Mouse (Mus musculus): ENCODE results near the gene Tgfbr3. TPM values are rescaled to one million over a fixed set of nuclear protein-coding genes. Genes with fewer than 3 reads are reported as not detected.

Tgfbr3 gene
- total and polyA plus RNA-seq, 2 experiments from 2014 or later: 3.4 to 14.3 TPM

DNA sequence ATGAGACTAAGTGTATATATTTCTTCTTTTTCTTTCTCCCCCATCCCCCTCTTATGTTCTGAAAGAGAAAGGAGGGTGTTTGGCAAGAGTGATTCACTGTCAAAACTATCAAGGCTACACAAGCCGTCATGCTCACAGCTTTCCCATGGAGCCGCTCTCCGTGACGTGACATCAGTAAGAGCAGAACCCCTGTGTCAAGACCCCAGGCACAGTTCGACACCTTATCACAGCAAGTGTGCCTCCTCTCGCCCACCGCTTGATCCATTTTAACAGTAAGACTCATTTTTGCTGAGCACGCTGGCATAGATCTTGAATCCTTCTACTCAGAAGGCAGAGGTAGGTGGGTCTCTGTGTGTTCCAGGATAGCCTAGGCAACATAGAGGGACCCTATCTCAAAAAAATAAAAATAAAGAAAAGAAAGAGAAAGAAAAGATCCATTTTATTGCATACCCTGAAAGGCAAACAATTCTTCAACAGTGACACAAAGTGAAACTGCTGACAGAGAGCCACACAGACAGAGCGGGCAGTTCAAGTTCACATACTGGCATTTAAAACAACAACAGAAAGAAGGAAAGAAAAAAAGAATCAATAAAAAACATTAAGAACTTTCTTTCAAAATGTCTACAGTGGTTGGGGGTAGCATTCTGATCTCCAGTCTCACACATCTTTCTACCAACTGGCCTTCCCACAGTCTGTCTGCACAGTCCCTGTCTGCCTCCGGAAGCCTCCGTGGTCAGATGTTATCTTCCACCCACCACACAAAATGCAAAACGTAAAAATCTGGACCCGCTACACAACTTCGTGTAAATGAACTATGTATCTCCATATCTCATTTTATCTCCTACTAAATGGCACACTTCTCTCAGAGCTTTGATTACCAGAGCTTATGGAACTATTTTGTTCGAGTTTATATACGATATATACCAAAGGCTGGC is 24.7 kb downstream of the Tgfbr3 start:
- Histone ChIP-seq H3K4me2 (ENCODE audit: low read depth) (no peak overlapping the region), H3K27ac (ENCODE audit: low read depth, low read length) (no peak overlapping the region), H3K9me3 (ENCODE audit: low read length) (no peaks in the 10 kb centered on the region), H3K36me3 (ENCODE audit: insufficient read depth) (no peaks in the 10 kb centered on the region), H3K27me3 (ENCODE audit: insufficient read depth, low read length) (peaks cover 6% of the 10 kb centered on the region), H3K4me3 (ENCODE audit: low read depth, low read length) (no peak overlapping the region), H3K9ac (no peak overlapping the region), H3K4me1 (ENCODE audit: insufficient read depth) (no peaks in the 10 kb centered on the region)
- ATAC-seq (no peak), DNase-seq (no peak)
- TF ChIP-seq CTCF (IDR thresholded peaks at IDR 0.05; ENCODE audit: low read depth): no peak
- 92% methylated on average over 16 of the region's 16 CpGs for WGBS

DNA sequence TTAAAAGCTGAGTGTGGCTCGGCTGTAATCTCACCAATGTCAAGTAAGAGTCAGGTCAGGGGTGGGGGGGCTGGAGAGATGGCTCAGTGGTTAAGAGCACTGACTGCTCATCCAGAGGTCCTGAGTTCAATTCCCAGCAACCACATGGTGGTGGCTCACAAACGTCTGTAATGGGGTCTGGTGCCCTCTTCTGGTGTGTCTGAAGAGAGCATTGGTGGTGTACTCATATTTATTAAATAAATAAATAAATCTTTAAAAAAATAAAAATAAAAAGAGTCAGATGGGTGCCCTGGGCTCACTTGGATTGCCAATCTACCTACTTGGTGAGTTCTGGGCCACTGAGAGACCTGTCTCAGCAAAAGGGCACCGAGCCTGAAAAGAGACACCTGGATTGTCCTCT is 25.6 kb downstream of the Tgfbr3 start:
- 88% methylated on average over 3 of the region's 3 CpGs for WGBS
- H3K36me3 ChIP-seq (ENCODE audit: insufficient read depth): no peaks in the 10 kb centered on the region
- H3K4me3 ChIP-seq (ENCODE audit: low read depth, low read length): no peak overlapping the region
- no peak overlapping the region for H3K4me2 ChIP-seq (ENCODE audit: low read depth)
- H3K27me3 ChIP-seq (ENCODE audit: insufficient read depth, low read length): peaks cover 6% of the 10 kb centered on the region
- no peak for TF ChIP-seq CTCF (IDR thresholded peaks at IDR 0.05; ENCODE audit: low read depth)
- H3K4me1 ChIP-seq (ENCODE audit: insufficient read depth): no peaks in the 10 kb centered on the region
- no peak for DNase-seq
- no peak for ATAC-seq
- H3K9me3 ChIP-seq (ENCODE audit: low read length): no peaks in the 10 kb centered on the region
- no peak overlapping the region for H3K9ac ChIP-seq
- no peak overlapping the region for H3K27ac ChIP-seq (ENCODE audit: low read depth, low read length)

DNA sequence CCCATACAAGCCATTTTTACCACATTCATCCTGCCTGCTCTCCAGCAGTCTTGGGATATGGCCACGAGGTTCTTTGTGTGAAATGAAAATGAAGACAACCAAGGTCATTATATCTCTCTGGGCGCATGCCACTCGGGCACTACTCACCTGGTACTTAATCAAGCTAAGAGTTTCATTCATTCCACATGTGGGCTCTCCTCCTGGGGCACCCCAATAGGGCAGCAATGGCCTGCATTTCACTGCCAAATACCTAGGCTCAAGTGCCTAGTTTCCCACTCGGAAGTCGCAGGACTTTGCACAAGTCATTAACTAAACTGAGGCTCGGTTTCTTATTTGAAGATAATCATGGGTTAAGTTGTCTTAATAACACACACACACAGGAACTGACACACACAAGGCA is 27.5 kb downstream of the Tgfbr3 start:
- no peaks in the 10 kb centered on the region; the same call in 1 of the 2 replicates for H3K27me3 ChIP-seq (ENCODE audit: insufficient read depth, low read length)
- 78% methylated on average over 6 of the region's 6 CpGs for WGBS
- no peaks in the 10 kb centered on the region for H3K9me3 ChIP-seq (ENCODE audit: low read length)
- no peaks in the 10 kb centered on the region for H3K36me3 ChIP-seq (ENCODE audit: insufficient read depth)
- no peak for TF ChIP-seq CTCF (IDR thresholded peaks at IDR 0.05; ENCODE audit: low read depth)
- H3K27ac ChIP-seq (ENCODE audit: low read depth, low read length): no peak overlapping the region
- H3K9ac ChIP-seq: no peak overlapping the region
- ATAC-seq (no peak), DNase-seq (no peak)
- no peak overlapping the region for H3K4me3 ChIP-seq (ENCODE audit: low read depth, low read length)
- H3K4me1 ChIP-seq (ENCODE audit: insufficient read depth): no peaks in the 10 kb centered on the region
- H3K4me2 ChIP-seq (ENCODE audit: low read depth): no peak overlapping the region

DNA sequence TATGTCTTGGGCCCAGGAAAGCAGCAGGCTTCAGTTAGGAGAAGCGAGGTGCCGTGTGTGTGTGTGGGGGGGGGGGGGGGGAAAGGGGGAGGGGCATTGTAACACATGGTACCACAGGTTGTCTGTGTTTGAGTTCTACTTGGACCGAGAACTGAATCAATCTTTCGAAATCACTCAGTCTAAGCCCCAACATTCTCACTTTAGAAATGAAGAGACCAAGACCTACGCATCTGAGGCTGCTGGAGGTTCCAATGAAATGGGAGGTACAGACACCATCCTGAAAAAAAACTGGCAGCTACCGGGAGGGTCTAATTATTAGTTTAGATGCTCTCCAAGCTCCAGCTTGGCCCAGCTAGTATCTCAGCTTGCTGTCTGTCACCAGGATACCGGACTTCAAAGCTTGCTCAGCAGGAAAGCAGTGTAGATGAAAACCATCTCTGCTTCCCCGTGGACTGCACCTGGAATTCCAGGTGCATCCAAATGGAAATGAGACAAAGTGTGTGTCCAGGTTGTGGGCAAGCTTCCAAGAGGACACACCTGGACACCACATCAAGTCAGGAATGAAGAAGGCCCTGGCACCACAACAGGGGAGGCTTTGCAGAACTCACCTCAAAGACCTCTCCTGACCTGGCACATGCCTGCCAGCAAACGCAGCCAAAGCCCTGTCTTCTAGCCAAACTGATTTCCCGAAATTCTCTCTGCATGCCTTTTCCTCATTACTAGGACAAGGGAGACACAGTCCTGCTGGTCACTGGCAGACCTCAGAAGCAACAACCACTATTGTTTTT is 28.5 kb downstream of the Tgfbr3 start:
- no peak for DNase-seq
- no peak overlapping the region for H3K9ac ChIP-seq
- H3K4me3 ChIP-seq (ENCODE audit: low read depth, low read length): no peak overlapping the region
- WGBS: 61% methylated on average over 10 of the region's 10 CpGs
- no peaks in the 10 kb centered on the region for H3K9me3 ChIP-seq (ENCODE audit: low read length)
- no peak overlapping the region for H3K4me2 ChIP-seq (ENCODE audit: low read depth)
- H3K27me3 ChIP-seq (ENCODE audit: insufficient read depth, low read length): no peaks in the 10 kb centered on the region; the same call in 1 of the 2 replicates
- no peaks in the 10 kb centered on the region for H3K4me1 ChIP-seq (ENCODE audit: insufficient read depth)
- TF ChIP-seq CTCF (IDR thresholded peaks at IDR 0.05; ENCODE audit: low read depth): no peak
- no peak overlapping the region for H3K27ac ChIP-seq (ENCODE audit: low read depth, low read length)
- no peak for ATAC-seq
- no peaks in the 10 kb centered on the region for H3K36me3 ChIP-seq (ENCODE audit: insufficient read depth)

DNA sequence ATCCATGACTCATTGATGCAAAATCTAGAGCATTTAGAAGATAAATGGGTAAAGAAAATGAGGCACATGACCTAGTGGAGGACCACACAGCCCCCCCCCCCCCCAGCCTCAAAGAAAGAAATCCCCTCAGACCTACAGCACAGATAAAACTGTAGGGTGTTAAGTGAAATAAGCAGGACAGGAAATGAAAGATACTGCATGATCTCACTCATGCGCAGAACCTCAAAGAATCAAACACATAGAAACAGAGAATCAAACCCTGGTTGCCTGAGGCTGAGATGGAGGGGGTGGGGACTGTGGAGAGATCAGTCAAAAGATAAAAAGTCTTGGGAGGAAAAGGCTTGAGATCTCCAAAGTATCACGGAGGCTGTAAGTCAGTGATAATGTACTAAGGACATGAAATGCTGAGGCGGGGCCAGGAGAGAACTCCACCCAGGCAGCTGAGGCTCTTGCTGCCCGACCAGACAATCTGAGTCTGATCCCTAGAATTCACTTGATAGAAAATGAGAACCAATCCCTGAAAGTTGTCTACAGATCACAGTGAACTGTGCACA is 29.9 kb downstream of the Tgfbr3 start:
- Histone ChIP-seq H3K36me3 (ENCODE audit: insufficient read depth) (no peaks in the 10 kb centered on the region), H3K4me3 (ENCODE audit: low read depth, low read length) (no peak overlapping the region), H3K27ac (ENCODE audit: low read depth, low read length) (no peak overlapping the region), H3K4me1 (ENCODE audit: insufficient read depth) (no peaks in the 10 kb centered on the region), H3K4me2 (ENCODE audit: low read depth) (no peak overlapping the region), H3K9ac (no peak overlapping the region), H3K9me3 (ENCODE audit: low read length) (no peaks in the 10 kb centered on the region), H3K27me3 (ENCODE audit: insufficient read depth, low read length) (no peaks in the 10 kb centered on the region; the same call in 1 of the 2 replicates)
- TF ChIP-seq CTCF (IDR thresholded peaks at IDR 0.05; ENCODE audit: low read depth): no peak
- DNase-seq (no peak), ATAC-seq (no peak)
- 89% methylated on average over 4 of the region's 4 CpGs for WGBS

DNA sequence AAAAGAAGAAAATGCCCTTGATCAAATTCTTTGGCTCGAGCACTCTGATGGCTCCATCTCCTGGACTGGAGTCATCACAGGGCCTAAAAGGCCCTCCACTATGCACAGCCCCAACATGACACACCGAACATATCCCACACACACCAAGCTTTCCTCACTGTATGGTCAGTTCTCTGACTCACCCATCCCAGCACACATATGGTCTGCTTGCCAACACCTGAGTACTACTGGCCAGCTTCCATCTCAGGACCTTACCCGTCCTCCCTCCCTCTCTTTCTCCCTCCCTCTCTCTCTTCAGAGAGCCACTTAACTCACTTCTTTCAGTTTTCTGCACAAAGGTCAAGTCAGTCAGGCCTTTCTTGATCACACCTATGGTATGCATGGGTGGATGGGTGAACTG is 36.0 kb downstream of the Tgfbr3 start:
- 0 out of 2 replicates have a peak, but pooled peaks cover 6% of the 10 kb centered on the region for H3K9me3 ChIP-seq (ENCODE audit: low read length)
- no peak for ATAC-seq
- H3K4me1 ChIP-seq (ENCODE audit: insufficient read depth): no peaks in the 10 kb centered on the region
- no peaks in the 10 kb centered on the region for H3K36me3 ChIP-seq (ENCODE audit: insufficient read depth)
- H3K27me3 ChIP-seq (ENCODE audit: insufficient read depth, low read length): peaks cover 37% of the 10 kb centered on the region
- H3K4me3 ChIP-seq (ENCODE audit: low read depth, low read length): no peak overlapping the region
- 85% methylated on average over 3 of the region's 3 CpGs for WGBS
- no peak overlapping the region for H3K4me2 ChIP-seq (ENCODE audit: low read depth)
- no peak overlapping the region for H3K9ac ChIP-seq
- H3K27ac ChIP-seq (ENCODE audit: low read depth, low read length): no peak overlapping the region
- no peak for TF ChIP-seq CTCF (IDR thresholded peaks at IDR 0.05; ENCODE audit: low read depth)
- DNase-seq: no peak

Data from forebrain, postnatal 0 days (tissue).